Mouse (Mus musculus): ENCODE results near the gene Sh3bgrl.

The Sh3bgrl gene

DNA sequence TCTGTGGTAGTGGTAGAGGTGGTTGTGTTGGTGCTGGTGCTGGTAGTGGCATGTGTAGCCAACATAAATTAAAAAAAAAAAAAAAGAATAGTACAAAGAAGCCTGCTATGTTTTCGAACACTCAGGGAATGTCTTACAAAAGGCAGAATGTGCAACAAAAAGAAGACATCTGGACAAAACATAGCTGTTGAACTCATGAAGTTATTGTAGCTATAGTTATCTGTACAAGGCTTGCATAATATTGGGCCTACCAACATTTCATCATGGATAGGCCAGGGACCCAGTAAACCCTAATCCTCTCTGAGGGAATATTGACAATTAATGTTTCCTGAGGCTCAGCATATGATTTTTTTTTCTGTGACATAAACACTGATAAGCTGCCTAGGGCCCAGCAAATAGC is 37.3 kb downstream of the Sh3bgrl start:
- no peak for DNase-seq (ENCODE audit: low read depth)

DNA sequence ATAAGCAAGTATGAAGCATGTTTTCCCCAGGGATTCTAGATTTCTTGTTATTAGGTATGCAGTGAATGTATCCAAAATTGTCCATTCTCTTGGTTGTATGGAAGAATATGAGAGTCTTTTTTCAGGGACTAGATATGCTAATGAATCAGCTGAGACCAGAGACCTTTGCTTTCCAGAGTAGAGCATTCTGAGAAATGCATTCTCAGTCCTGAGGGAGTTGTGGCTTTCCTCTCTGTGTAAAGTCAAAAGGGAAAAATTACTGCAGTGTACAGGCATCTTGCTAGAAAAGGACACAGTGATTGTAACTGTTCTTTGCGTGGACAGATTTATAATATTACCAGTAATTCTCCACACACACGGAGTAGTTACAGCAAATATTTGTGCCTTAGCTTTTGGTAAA is 38.3 kb downstream of the Sh3bgrl start:
- no peak for DNase-seq (ENCODE audit: low read depth)

DNA sequence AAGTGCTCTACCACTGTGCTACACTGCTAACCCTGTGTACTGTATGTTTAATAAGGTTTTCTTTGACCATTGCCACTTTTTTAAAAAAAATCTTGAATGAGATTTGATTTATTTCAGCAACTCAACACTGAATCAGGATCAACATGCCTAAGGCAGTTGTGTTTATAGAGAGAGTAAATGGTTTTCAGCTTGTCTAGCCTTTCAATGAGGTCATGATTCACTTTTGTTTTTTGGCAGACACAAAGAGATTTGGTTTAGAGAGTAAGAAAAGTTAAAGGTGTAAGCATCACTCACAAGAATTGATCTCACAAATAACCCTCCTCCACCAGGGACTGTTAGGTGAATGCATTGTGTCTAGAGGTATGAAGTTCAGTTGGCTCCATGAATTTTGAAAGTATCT is 41.1 kb downstream of the Sh3bgrl start:
- DNase-seq (ENCODE audit: low read depth), result peak; percentile 59

DNA sequence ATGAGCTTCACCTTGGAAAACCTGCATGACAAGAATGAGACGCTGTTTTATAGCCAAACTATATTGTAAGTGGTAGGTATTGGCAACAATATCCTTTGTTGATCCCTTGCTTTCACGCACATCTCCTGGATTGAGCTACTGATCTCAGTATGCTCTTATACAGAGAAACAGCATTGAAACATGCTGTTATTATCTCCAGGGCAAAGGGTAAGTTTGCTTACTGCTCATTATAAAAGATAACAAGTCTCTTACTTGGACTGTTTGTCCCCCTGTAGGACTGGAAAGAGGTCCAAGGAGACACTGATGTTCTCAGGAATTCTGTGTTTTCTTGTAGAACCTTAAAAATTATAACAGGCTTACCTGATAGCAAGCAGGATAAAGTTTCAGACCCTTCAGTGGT is 41.7 kb downstream of the Sh3bgrl start:
- DNase-seq (ENCODE audit: low read depth), result no peak

DNA sequence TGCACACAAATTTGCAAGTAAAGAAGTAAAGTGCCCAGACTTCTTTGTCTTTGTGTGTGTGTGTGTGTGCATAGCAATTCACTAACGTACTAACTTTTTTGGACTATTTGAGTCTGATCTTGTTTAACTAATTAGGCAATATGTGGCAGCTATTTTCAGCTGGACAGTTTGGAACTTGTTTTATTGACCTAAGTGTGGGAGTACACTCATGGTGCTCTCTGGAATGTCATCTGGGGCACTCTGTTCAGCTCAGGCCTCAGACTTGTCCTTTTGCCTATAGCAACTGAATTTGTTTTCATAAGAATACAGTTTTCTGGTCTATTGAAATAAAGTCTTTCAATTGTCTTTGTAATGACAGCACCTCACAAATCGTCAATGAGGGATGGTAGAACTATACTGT is 42.1 kb downstream of the Sh3bgrl start:
- DNase-seq (ENCODE audit: low read depth), result no peak

DNA sequence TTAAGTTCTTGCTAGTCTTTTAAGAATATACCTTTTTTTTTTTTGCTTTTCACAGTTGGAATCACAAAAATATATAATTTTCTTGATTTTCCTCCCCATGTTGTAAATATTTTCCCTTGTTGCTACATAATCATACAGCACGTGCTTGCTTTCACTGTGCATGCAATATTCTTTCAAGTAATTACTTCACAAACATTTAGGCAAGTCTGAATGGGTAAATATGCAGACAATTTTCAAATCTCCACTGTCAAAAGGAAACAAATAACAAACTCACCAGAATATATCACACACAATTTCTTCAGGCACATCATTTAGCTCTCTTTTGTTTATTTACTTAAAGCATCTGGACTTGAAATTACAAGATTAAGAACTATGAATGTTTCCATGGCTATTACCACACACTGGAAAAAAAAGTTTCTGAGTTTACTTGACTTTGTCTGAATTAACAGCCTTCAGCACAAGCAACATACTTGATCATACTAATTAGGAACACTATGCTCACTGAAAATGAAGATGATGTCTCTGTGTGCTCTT is 46.2 kb downstream of the Sh3bgrl start:
- no peak for DNase-seq (ENCODE audit: low read depth)

DNA sequence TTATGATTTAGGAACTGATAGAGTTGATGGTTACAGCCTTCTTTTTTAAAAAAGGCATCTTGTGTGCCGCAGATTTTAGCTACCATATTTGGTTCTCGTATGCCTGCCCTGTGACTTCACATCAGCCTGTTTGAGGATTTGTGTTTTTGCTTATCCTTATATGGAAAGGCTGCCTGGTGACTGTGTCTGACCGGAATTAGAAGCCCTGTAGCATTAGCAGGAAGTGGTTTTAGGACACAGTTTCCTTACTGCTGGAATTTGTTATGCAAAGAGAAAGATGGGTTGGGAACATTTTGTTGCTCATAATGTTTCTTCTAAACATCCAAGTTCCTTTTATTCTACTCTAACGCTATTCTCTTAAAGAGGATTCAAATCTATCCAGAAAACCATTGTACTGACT is 47.1 kb downstream of the Sh3bgrl start:
- DNase-seq (ENCODE audit: low read depth), result peak; percentile 39

DNA sequence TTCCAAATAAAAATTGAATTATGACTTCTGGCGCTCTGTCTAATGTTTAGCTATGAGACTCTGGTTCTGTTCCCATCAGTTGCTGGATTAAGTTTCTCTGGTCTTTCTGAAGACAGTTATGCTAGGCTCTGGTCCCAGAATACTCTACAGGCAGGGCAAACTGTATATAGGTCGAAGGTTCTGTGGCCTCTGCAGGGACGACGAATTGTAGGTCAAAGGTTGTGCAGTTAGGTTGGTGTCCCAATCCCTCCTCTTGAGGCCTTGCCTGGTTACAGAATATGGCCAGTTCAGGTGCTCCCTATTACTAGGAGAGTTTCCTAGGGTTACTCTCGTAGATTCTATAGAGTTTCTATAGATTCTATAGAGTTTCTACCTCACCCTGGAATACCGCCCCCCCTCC is 50.6 kb downstream of the Sh3bgrl start:
- DNase-seq (ENCODE audit: low read depth), result no peak

DNA sequence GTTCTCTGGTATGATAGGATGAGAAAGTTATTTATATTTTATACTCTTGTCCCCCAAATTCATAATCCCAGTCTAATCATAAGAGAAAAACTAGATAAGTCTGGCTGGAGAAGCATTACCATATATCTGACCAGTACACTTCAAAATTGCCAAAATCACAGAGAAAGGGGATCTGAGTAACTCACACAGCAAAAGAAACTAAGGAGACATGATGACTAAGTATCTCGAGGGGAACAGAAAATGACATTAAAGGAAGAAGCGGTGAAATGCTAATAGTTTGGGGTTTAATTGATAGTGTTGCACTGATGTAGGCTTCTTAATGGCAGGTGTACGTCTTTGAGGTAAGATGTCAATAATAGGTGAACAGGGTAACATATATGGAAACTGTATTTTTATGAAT is 51.9 kb downstream of the Sh3bgrl start:
- no peak for DNase-seq (ENCODE audit: low read depth)

DNA sequence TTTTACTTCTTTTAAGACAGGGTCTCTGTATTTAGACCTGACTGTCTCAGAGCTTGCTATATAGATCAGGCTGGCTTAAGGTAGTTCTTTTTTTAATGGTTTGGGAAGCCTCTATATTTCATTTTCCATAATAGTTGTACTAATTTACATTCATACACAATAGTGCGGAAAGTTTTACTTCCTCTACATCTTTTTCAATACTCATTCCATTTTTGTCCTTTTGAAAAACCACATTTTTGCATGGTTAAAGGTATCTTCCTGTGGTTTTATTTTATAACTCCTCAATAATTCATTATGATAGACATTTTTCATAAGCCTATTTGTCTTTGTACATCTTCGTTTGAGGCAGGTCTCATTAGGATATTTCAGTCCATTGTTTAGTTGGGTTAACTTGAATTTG is 56.1 kb downstream of the Sh3bgrl start:
- no peak for DNase-seq (ENCODE audit: low read depth)

DNA sequence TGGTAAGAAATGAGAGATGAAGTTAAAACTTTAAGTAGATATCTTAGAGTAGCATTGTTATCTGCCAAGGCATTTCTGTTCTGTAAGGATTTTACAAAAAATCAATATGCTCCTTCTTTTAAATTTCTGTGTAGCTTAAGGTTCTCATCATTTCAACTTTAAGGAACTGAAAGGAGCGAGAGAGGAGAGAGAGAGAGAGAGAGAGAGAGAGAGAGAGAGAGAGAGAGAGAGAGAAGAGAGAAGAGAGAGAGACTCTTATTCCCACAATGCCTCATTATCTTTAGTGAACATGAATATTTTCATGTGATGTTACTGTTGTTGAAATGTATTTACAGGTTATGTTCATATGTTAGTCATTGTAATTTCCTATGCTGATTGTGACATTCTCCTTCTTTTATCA is 65.2 kb downstream of the Sh3bgrl start:
- no peak for DNase-seq (ENCODE audit: low read depth)

DNA sequence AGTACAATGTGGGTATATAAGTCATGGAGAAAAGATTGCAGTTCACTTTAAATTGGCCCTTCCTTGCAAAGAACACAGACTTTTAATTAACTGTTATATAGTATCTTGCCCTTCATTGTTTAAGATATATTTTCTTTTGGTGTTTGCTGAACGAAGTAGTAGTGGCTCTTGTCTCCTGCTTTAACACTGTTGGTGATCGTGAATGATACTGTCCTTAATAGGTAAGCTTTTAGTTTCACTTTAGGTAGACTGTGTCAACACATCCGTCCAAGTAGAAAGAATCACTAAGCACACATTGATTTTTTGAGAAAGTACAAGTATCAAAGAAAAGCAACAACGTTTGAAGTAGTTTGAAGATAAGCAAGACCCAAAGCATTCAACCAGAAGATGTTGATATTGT is 65.7 kb downstream of the Sh3bgrl start:
- DNase-seq (ENCODE audit: low read depth), result no peak

DNA sequence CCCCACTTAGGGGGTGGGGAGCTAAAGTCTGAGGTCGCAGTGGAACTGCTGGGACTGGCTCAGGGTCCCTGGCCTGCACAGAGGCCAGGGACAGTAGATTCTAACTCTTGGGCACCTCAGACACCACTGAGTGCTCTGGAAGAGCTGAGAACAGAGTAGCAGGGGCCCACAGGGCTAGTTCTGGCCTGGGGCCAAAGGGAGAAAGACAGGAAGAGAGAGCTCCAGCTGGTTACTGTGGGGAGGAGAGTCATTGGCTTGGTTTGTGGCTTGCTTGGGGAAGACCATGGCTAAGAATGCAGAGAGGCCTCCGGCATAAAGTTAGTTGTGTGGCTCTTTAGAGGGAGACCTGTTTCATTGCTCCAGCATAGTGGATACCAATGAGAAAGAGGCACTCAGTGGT is 79.9 kb downstream of the Sh3bgrl start:
- DNase-seq (ENCODE audit: low read depth), result peak; percentile 10

DNA sequence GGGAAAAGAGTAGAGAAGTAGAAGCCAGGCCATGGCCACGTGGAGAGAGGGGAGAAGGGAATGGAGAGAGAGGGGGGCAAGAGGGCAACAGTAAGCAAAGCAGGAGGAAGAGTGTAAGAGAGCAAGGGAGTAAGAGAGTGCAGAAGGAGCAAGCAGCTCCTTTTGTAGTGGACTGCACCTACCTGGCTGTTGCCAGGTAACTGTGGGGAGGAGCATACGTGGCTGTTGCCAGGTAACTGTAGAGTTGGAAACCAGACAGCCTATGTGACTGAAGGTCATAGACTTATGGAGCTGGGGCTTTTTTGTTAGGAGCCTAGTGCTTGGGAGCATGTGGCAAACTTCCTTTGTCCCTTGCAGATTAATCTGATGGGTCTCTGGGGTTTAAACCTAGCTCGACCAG is 80.3 kb downstream of the Sh3bgrl start:
- DNase-seq (ENCODE audit: low read depth), result no peak

DNA sequence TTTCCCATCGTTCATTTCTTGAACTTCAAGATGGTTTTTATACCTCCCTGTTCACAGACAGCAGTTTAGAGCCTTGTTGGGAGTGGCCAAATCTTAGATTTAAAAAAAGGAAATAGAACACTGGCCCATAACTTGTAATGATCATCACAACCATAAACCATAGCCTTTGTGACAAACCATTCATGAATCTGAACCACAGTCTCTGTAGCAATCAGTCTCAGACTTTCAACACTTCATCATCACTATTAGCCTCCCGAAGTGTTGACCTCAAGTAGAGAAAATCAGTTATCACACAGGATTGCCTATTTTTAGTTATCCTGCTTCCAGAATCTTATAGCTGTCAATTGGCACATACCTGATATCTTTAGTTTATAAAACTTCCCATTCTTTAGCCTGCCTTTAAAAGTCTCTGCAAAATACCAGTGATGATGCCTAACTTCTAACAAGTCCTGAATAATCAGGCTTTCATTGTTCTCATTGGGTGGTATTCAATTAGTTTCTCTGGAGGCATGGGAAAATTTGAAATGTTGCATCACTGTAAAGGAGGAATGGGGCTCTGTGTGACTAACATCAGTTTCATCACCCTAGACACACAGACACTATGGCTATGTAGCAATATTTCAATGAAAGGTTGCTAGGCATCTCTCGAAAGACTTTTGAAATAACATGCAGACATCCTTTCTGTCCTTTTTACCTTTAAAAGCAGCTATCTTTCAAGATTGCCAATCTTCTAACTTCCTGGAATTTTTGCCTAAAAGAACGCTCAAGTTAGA is 89.7 kb downstream of the Sh3bgrl start:
- DNase-seq (ENCODE audit: low read depth), result peak; percentile 2

DNA sequence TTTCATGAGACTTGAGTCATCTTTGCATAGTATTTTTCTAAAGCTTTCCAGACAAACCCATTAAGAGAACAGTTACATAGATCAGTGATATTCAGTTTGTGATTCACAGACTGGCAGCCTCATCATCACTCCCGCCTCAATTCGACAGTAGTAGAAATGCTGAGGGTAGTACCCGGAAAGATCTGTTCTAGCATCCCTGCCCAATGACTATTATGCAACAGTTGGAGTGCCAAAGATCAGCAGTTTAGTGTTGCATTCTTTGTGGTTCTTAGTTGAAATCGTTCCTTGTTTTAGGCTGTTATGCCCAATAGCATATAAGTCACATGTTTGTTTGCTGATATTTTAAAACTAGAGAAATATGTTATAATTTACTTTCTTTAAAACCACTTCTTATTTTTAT is 94.4 kb downstream of the Sh3bgrl start:
- peak; percentile 5 for DNase-seq (ENCODE audit: low read depth)

DNA sequence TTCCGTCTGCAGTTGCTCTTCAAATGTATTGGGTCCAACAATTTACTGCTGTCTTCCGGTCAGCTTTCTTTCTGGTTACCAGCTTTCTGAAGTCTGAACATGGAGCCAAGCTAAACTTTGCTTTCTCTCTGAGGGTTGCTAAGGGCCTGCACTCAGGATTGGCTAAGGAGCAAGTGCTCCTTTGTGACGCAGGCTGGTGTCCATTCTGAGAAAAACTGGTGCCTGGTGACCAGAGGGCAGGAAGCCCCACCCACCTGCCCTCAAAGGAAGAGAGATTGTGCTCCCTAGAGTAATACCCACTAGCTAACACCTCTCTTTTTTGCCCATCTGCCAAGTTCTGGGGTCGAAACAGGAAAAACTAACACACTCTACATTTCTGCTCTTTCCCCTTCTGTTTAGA is 95.8 kb downstream of the Sh3bgrl start:
- DNase-seq (ENCODE audit: low read depth), result peak; percentile 4

DNA sequence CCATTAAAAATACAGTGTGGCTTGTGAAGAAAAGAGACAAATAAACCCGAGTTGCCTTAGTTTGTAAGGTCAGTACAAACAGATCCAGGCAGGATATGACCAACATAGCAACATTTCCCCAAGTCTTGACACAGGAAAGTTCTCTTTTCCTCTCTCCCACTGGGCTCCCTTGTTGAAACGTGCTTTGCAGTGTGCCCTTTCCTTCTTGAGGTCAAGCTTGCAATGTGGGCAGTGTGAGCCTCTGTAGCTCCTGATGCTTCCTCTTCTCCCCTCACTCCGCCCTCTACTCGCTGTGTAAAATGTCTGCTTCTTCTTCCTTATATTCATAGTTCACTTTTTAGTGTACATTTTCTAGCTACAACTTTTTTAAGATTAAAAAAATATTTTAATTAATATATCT is 96.3 kb downstream of the Sh3bgrl start:
- DNase-seq (ENCODE audit: low read depth), result no peak

DNA sequence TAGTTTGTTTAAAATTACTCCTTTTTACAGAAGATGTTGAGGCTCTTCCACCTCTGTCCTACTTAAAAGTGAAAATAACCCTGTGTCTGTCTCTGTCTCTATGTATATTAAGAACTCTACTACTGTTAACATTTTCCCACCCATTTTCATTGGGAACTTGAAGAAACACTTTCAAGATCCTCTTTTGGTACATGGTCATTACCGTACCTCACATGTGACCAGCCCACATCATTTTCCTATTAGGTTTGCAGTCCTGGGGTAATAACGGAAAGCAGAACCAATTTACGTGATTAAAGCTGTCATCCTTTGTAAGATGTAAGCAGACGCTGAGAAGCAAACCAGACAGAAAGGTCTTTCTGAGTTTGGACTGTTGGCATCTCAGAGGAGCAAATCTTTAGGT is 101.3 kb downstream of the Sh3bgrl start, which contains the start of gene Gm6377:
Gene Gm6377 (plus strand): TSS at position 289 of the 400 bp plus-strand sequence.
- no peak for DNase-seq (ENCODE audit: low read depth)

DNA sequence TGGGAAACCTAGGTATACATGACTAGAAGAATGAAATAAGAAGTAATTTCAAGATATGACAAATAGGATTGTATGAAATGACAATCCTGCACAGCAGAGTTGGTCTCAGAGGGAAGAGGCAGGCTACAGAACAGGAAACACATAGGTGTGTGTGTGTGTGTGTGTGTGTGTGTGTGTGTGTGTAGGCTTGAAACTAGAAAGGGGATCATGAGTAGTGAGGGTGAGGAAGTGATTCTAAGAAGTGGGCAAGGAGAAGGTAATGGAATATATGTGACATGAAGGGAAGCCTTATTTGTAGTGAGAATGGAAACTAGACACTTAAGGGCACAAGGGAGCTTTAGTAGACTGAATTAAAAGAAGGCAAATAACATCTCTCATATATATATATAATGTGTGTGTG is 112.7 kb downstream of the Sh3bgrl start:
- no peak for DNase-seq (ENCODE audit: low read depth)

DNA sequence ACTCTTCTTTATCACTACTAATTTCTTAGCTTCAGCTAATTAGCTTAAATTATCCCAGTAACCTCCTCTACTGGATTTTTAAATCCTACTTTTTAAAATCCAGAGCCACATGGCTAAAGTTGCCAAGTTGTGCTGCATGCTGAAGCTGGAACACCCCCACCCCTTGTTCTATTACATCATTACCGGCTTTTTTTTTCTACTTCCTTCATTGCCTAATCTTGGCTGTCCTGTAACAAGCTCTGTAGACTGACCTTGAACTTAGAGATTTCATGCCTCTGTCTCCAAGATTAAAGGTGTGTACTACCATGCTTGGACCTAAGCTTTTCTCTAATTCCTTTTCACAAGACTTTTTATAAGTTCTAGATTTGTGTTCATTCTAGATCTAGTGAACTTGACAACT is 133.6 kb downstream of the Sh3bgrl start:
- DNase-seq (ENCODE audit: low read depth), result no peak

DNA sequence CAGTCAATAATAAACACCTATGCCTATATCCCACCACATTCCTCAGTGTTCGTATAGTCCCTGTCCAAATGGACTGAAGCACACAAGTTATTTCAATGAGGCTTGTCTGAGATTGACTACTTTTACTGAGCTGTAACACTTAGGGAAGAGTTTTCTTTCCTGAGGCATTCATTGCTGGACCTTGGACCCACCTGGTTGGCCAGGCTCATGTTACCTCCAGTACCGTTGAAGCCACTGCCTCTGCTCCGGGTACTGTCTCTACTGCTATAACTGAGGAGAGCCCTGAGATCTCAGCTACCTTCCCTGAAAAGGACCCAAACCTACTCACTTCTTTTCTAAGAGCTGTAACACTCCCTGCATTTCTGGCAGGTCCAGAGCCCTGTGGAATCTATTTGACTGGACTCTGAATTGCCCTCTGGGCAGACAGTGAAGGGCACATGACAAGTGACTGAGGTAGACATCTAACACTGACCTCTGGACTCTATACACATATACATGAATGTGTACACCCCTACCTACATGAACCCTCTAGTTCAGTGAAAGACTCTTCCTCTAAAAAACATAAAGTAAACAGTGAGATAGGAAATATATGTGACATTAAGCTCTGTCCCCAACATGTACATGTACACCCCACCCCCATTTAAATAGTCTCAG is 140.3 kb downstream of the Sh3bgrl start:
- DNase-seq (ENCODE audit: low read depth), result no peak

DNA sequence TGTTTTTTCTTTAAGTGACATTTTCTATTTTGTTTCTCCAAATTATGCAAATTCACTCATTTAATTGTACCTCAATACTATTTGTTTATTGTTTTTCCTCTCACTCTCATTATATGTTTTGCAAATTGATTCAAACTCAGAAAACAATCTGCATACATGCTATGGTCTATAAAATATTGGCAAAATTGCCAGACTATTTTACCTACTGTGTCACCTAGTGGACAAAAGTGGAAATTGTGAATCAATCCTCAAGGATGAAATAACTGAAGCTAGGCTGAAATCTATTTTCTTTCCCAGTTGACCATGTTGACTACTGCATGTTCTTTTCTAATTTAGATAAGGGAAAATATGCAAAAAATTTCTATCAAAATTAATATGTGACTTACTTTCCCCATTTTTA is 143.0 kb downstream of the Sh3bgrl start:
- peak; percentile 49 for DNase-seq (ENCODE audit: low read depth)

All from NIH3T3 (cell line).